24 mouse cellular contexts compared by ENCODE assay signal in the genomic region with DNA sequence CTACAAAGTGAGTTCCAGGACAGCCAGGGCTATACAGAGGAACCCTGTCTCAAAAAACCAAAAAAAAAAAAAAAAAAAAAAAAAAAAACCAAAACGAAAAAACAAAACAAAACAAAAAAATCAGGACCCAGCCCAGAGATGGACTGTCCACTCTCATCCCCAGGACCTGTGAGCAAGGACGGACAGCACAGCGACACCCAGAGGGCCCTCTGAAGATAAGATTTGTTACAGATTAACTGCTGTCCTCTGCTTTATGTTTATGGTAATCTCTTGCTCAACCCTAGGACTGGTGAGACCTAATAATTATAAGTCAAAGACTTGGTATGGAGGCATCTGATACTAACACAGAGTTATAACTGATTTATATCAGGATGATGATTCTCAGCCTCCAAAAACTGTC. TPM values are rescaled to one million over a fixed set of nuclear protein-coding genes. Genes with fewer than 3 reads are reported as not detected.
DNase-seq lines count a peak whose midpoint lies in the region; ATAC-seq and TF ChIP-seq lines count a peak whose summit lies in the region.
"Had no signal": no experiment of that assay in that cellular context is flagged by ENCODE, and none has a peak within 500 bp of the region (broad histone marks: within the 10 kb centered on the region; RNA-seq: fewer than 3 reads in every experiment).

No protein-coding gene starts in this region.

- WGBS in cerebellum, adult 2 months = 82% methylated on average over 3 of the region's 3 CpGs
- 55% methylated on average over 3 of the region's 3 CpGs for whole genome bisulfite sequencing in kidney, adult 2 months
- 30% methylated on average over 3 of the region's 3 CpGs for WGBS in liver, adult 2 months
- 75% methylated on average over 3 of the region's 3 CpGs for WGBS in liver, embryonic 11.5 days
- WGBS in lung, postnatal 0 days = 59% methylated on average over 3 of the region's 3 CpGs

- no peak for DNase-seq in cerebellum, adult 2 months
- DNase-seq in cerebellum, adult 9-10 months = no peak
- DNase-seq in kidney, adult 2 months = no peak
- DNase-seq in kidney, adult 11 months = no peak
- DNase-seq in liver, adult 2 months (ENCODE audit: extremely low read depth, low read depth, low spot score) = peak; percentile 54
- no peak for DNase-seq in liver, embryonic 11.5 days (ENCODE audit: low spot score)
- DNase-seq in lung, postnatal 0 days (ENCODE audit: low spot score) = no peak
- no peak for DNase-seq in lung, postnatal 14 days
- DNase-seq: adrenal gland, adult 8-10 months; adrenal gland, postnatal 14 days; adrenal gland, postnatal 36 days; B cell, adult 2 months; cerebellum, adult 11-12 months; cerebellum, adult 8-10 months; cerebellum, postnatal 10 days; cerebellum, postnatal 25 days had no signal

- no peak for ATAC-seq in liver, embryonic 11.5 days (replicated peaks; ENCODE audit: low FRiP score)
- no peak for ATAC-seq in lung, postnatal 0 days
- ATAC-seq: activated CD4-positive, CD25-positive, alpha-beta regulatory T cell, adult 4 months; CD4-positive, CD25-positive, alpha-beta regulatory T cell, adult 4 months; forebrain, embryonic 13.5 days; forebrain, embryonic 15.5 days; Patski had no signal

- H3K9ac ChIP-seq in liver, adult 2 months (ENCODE audit: low read depth, low read length) = no peak overlapping the region
- no peak overlapping the region for H3K9ac ChIP-seq in liver, embryonic 11.5 days (ENCODE audit: low read depth, low read length)
- H3K9ac ChIP-seq in lung, postnatal 0 days (replicated peaks; ENCODE audit: low read depth) = no peak overlapping the region
- H3K9ac ChIP-seq: embryonic facial prominence, embryonic 12.5 days; forebrain, embryonic 13.5 days; forebrain, embryonic 15.5 days had no signal

- H3K4me1 ChIP-seq in cerebellum, adult 2 months (ENCODE audit: control insufficient read depth, insufficient read depth, low read length) = no peaks in the 10 kb centered on the region
- no peaks in the 10 kb centered on the region for H3K4me1 ChIP-seq in kidney, adult 2 months (ENCODE audit: control insufficient read depth, insufficient read depth, low read length)
- H3K4me1 ChIP-seq in liver, adult 2 months (ENCODE audit: control insufficient read depth, insufficient read depth, low read length) = no peaks in the 10 kb centered on the region
- H3K4me1 ChIP-seq in liver, embryonic 11.5 days (replicated peaks; ENCODE audit: control insufficient read depth, insufficient read depth, low read length) = no peaks in the 10 kb centered on the region
- H3K4me1 ChIP-seq in lung, postnatal 0 days (ENCODE audit: insufficient read depth, low read depth, low read length) = no peaks in the 10 kb centered on the region
- H3K4me1 ChIP-seq: embryonic facial prominence, embryonic 10.5 days; embryonic facial prominence, embryonic 12.5 days; forebrain, embryonic 13.5 days; forebrain, embryonic 15.5 days had no signal

- TF ChIP-seq POLR2A in cerebellum, adult 2 months (IDR thresholded peaks at IDR 0.05; ENCODE audit: borderline replicate concordance, insufficient read depth, low read length) = no peak
- no peak for TF ChIP-seq POLR2A in kidney, adult 2 months (IDR thresholded peaks at IDR 0.05; ENCODE audit: low read depth, low read length)
- TF ChIP-seq POLR2A in liver, adult 2 months (IDR thresholded peaks at IDR 0.05; ENCODE audit: extremely low read depth, insufficient read depth, low read length) = no peak

- TF ChIP-seq CTCF in cerebellum, adult 2 months (IDR thresholded peaks at IDR 0.05; ENCODE audit: borderline replicate concordance, insufficient read depth, low read depth, low read length) = peak; percentile 23; the same call in 1 of the 2 replicates
- peak; percentile 46 for TF ChIP-seq CTCF in kidney, adult 2 months (conservative IDR thresholded peaks at IDR 0.05; ENCODE audit: insufficient read depth, insufficient read length, low read depth, low read length)
- peak; percentile 67 for TF ChIP-seq CTCF in liver, adult 2 months (IDR thresholded peaks at IDR 0.05; ENCODE audit: low read depth, low read length)
- 0 out of 2 replicates have a peak, but pooled peaks have one; percentile 11 for TF ChIP-seq CTCF in lung, postnatal 0 days (IDR thresholded peaks at IDR 0.05)

- no peak overlapping the region for H3K4me2 ChIP-seq in liver, embryonic 11.5 days
- H3K4me2 ChIP-seq in lung, postnatal 0 days (replicated peaks; ENCODE audit: low read depth, low read length) = no peak overlapping the region
- H3K4me2 ChIP-seq: embryonic facial prominence, embryonic 12.5 days; forebrain, embryonic 13.5 days; forebrain, embryonic 15.5 days had no signal

- H3K27me3 ChIP-seq in cerebellum, adult 2 months (ENCODE audit: control insufficient read depth, insufficient read depth, low read length) = no peaks in the 10 kb centered on the region
- H3K27me3 ChIP-seq in kidney, adult 2 months (replicated peaks; ENCODE audit: control insufficient read depth, insufficient read depth, low read length) = no peaks in the 10 kb centered on the region
- H3K27me3 ChIP-seq in liver, adult 2 months (ENCODE audit: control insufficient read depth, insufficient read depth, low read length) = no peaks in the 10 kb centered on the region
- H3K27me3 ChIP-seq in liver, embryonic 11.5 days (replicated peaks; ENCODE audit: control insufficient read depth, insufficient read depth, low read length) = no peaks in the 10 kb centered on the region
- no peaks in the 10 kb centered on the region for H3K27me3 ChIP-seq in lung, postnatal 0 days (replicated peaks; ENCODE audit: insufficient read depth, low read length)
- H3K27me3 ChIP-seq: CH12.LX; embryonic facial prominence, embryonic 12.5 days; forebrain, embryonic 13.5 days; forebrain, embryonic 15.5 days; Patski had no signal

- TF ChIP-seq EP300 in lung, postnatal 0 days (IDR thresholded peaks at IDR 0.05) = no peak

- no peaks in the 10 kb centered on the region for H3K9me3 ChIP-seq in liver, embryonic 11.5 days (ENCODE audit: control insufficient read depth, low read length)
- no peaks in the 10 kb centered on the region for H3K9me3 ChIP-seq in lung, postnatal 0 days (ENCODE audit: low read length)
- H3K9me3 ChIP-seq: embryonic facial prominence, embryonic 10.5 days; embryonic facial prominence, embryonic 12.5 days; forebrain, embryonic 13.5 days; forebrain, embryonic 15.5 days had no signal

- H3K4me3 ChIP-seq in cerebellum, adult 2 months (replicated peaks; ENCODE audit: insufficient read depth, low read depth, low read length) = no peak overlapping the region
- no peak overlapping the region for H3K4me3 ChIP-seq in kidney, adult 2 months (ENCODE audit: insufficient read depth, low read depth, low read length)
- no peak overlapping the region for H3K4me3 ChIP-seq in liver, adult 2 months (ENCODE audit: insufficient read depth, low read depth, low read length)
- no peak overlapping the region for H3K4me3 ChIP-seq in liver, embryonic 11.5 days (ENCODE audit: low read depth, low read length)
- no peak overlapping the region for H3K4me3 ChIP-seq in lung, postnatal 0 days (ENCODE audit: low read depth, low read length)
- H3K4me3 ChIP-seq: embryonic facial prominence, embryonic 10.5 days; embryonic facial prominence, embryonic 12.5 days; forebrain, embryonic 13.5 days; forebrain, embryonic 15.5 days had no signal

- peaks cover 3% of the 10 kb centered on the region; the same call in 1 of the 2 replicates for H3K36me3 ChIP-seq in kidney, adult 2 months (ENCODE audit: control insufficient read depth, insufficient read depth, low read length)
- peaks cover 24% of the 10 kb centered on the region for H3K36me3 ChIP-seq in liver, adult 2 months (ENCODE audit: control insufficient read depth, insufficient read depth, low read length)
- H3K36me3 ChIP-seq in liver, embryonic 11.5 days (ENCODE audit: control insufficient read depth, insufficient read depth, low read length) = peaks cover 16% of the 10 kb centered on the region
- H3K36me3 ChIP-seq in lung, postnatal 0 days (ENCODE audit: insufficient read depth, low read length) = peaks cover 19% of the 10 kb centered on the region

- H3K79me2 ChIP-seq in liver, adult 2 months (ENCODE audit: control insufficient read depth, insufficient read depth, low read length) = no peaks in the 10 kb centered on the region

- H3K27ac ChIP-seq in cerebellum, adult 2 months (ENCODE audit: insufficient read depth, low read length) = no peak overlapping the region
- no peak overlapping the region for H3K27ac ChIP-seq in kidney, adult 2 months (ENCODE audit: insufficient read depth, low read depth, low read length)
- no peak overlapping the region for H3K27ac ChIP-seq in liver, adult 2 months (replicated peaks; ENCODE audit: insufficient read depth, low read depth, low read length)
- H3K27ac ChIP-seq in liver, embryonic 11.5 days (ENCODE audit: low read depth, low read length) = no peak overlapping the region
- H3K27ac ChIP-seq in lung, postnatal 0 days (ENCODE audit: low read length) = no peak overlapping the region
- H3K27ac ChIP-seq: embryonic facial prominence, embryonic 10.5 days; embryonic facial prominence, embryonic 12.5 days; forebrain, embryonic 13.5 days; forebrain, embryonic 15.5 days had no signal

RNA-seq across cellular contexts. Expression of a gene that starts 11.4 kb away (rescaled TPM):
- 74.0 TPM in 2 replicates for polyA plus RNA-seq in cerebellum, adult 2 months (2012; rRNA removed)
- 30.8 and 31.2 TPM in 2 replicates for polyA plus RNA-seq in kidney, adult 2 months (2012; rRNA removed)
- total RNA-seq in liver, adult 2 months (2014; rRNA removed) = 16.0 and 17.1 TPM in 2 replicates
- 13.4 and 17.0 TPM in 2 replicates for polyA plus RNA-seq in liver, adult 2 months (2012; rRNA removed)
- 18.8 and 19.7 TPM in 2 replicates for polyA plus RNA-seq in liver, embryonic 11.5 days (2014; fragmentation: Nextera tagmentation; extraction: Ambion mirVana)
- 20.0 and 21.9 TPM in 2 replicates for polyA plus RNA-seq in lung, postnatal 0 days (2015; fragmentation: Nextera tagmentation; extraction: Ambion mirVana)

RNA-seq across cellular contexts. Expression of a gene that starts 12.1 kb away (rescaled TPM):
- polyA plus RNA-seq in cerebellum, adult 2 months (2012; rRNA removed) = 242 and 270 TPM in 2 replicates
- 191 and 242 TPM in 2 replicates for polyA plus RNA-seq in kidney, adult 2 months (2012; rRNA removed)
- 313 and 384 TPM in 2 replicates for total RNA-seq in liver, adult 2 months (2014; rRNA removed)
- polyA plus RNA-seq in liver, adult 2 months (2012; rRNA removed) = 171 and 203 TPM in 2 replicates
- polyA plus RNA-seq in liver, embryonic 11.5 days (2014; fragmentation: Nextera tagmentation; extraction: Ambion mirVana) = 369 and 385 TPM in 2 replicates
- polyA plus RNA-seq in lung, postnatal 0 days (2015; fragmentation: Nextera tagmentation; extraction: Ambion mirVana) = 290 and 299 TPM in 2 replicates

RNA-seq across cellular contexts. Expression of a gene that starts 15.9 kb away (rescaled TPM):
- 72.0 and 74.4 TPM in 2 replicates for polyA plus RNA-seq in cerebellum, adult 2 months (2012; rRNA removed)
- polyA plus RNA-seq in kidney, adult 2 months (2012; rRNA removed) = 134 and 147 TPM in 2 replicates
- 27.5 and 36.7 TPM in 2 replicates for total RNA-seq in liver, adult 2 months (2014; rRNA removed)
- polyA plus RNA-seq in liver, adult 2 months (2012; rRNA removed) = 66.1 and 96.7 TPM in 2 replicates
- polyA plus RNA-seq in liver, embryonic 11.5 days (2014; fragmentation: Nextera tagmentation; extraction: Ambion mirVana) = 57.3 and 59.5 TPM in 2 replicates
- 50.9 and 57.7 TPM in 2 replicates for polyA plus RNA-seq in lung, postnatal 0 days (2015; fragmentation: Nextera tagmentation; extraction: Ambion mirVana)

RNA-seq across cellular contexts. Expression of a gene that starts 39.4 kb away (rescaled TPM):
- polyA plus RNA-seq in cerebellum, adult 2 months (2012; rRNA removed) = 23.1 and 23.9 TPM in 2 replicates
- 30.2 and 37.2 TPM in 2 replicates for polyA plus RNA-seq in kidney, adult 2 months (2012; rRNA removed)
- 10.9 and 11.9 TPM in 2 replicates for total RNA-seq in liver, adult 2 months (2014; rRNA removed)
- 19.5 and 21.5 TPM in 2 replicates for polyA plus RNA-seq in liver, adult 2 months (2012; rRNA removed)
- 35.7 and 37.1 TPM in 2 replicates for polyA plus RNA-seq in liver, embryonic 11.5 days (2014; fragmentation: Nextera tagmentation; extraction: Ambion mirVana)
- polyA plus RNA-seq in lung, postnatal 0 days (2015; fragmentation: Nextera tagmentation; extraction: Ambion mirVana) = 9.2 TPM in 2 replicates

Comparison
In these comparisons a context has a peak if more than half of its experiments do, and no peak if none do; other contexts are left out.
1. CTCF ChIP-seq: peak in every context shown above with its lines; median percentile 67 in liver, adult 2 months; 46 in kidney, adult 2 months; 23 in cerebellum, adult 2 months; 11 in lung, postnatal 0 days.